Mouse (Mus musculus) embryo, embryonic 10 days (tissue): ENCODE results near the gene Cuzd1.

Source experiments
- DNase-seq: peaks from one replicate; pipeline ENCODE4 v3.0.0-alpha.2; 2015; ENCODE audit warnings: low spot score

The Cuzd1 gene

DNA sequence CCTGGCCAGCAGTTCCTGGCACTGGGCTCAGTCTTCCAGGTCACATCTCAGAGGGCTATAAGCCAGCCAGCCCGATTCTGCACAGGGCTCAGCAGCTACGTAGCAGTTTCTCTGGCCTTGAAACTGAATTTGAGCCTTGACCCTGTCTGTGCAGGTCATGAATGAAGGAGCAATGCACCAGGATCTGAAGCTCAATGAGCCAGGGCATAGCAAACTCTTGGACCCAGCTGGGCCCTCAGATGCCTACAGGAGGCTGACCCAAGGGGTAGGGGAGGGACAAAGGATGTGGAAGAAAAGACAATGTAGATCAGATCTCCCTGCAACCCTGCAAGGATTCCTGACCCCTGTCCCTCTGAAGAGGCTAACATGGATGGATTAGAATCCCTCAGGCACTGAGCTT, at the start of gene Cuzd1:
Cuzd1 (minus strand) TSS at position 101 of the 400 bp plus-strand sequence.
- DNase-seq: no peak

DNA sequence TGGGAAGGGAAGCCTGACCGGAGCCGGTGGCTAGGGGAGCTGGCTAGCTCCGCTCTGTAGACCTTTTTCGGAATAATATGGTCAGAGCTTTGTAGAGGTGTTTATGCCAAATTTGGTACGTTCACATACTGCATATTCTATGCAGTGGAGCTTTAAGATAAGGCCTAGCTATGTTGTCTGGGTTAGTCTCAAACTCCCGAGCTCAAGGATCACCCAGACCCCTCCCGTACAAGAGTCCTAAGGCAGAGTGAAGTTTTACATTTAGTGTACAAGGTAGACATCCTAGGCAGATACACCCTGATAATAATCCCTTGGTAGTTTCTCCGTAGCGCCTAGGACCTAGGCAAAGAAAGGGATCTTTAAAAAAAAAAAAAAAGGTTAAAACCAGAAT, 49.4 kb upstream of the Cuzd1 start:
- no peak for DNase-seq

DNA sequence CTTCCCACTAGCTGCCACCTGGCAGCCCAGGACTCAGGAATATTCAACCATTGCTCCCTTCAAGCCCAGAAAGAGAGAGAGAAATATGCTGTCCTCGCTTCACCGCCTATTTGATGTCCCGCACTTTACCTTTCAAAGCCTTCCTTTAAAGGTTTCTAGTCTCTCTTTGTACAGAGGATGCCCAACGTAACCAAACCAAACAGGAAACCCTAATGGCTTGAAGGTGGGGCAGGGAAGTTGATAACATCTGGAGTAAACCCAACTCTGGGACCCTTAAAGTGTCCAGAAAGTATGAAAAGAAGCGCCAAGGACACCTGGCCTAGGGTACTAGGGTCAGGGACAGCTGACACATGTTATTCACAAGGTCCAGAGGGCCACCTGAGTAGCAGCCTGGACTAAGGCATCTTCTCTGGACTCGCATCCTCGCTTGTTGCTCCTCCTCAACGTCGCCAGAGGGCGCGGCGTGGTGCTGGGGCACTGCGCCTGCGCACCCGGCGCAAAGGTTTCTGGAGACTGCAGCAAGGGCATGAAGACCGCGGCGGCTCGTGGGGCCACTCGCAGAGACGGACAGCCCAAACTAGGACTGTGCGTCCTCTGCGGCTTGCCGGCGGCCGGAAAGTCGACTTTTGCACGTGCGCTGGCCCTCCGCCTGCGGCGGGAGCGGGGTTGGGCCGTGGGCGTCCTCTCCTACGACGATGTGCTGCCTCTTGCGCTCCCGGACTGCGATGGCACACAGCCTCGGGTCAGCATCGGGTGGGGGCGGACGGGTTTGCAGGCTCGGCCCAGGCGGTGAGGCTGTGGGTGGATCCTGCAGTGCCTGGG, 48.8 kb upstream of the Cuzd1 start, which contains the start of gene Pstk:
Pstk (plus strand) TSS at position 494 of the 822 bp plus-strand sequence.
- peak; percentile 95 for DNase-seq

DNA sequence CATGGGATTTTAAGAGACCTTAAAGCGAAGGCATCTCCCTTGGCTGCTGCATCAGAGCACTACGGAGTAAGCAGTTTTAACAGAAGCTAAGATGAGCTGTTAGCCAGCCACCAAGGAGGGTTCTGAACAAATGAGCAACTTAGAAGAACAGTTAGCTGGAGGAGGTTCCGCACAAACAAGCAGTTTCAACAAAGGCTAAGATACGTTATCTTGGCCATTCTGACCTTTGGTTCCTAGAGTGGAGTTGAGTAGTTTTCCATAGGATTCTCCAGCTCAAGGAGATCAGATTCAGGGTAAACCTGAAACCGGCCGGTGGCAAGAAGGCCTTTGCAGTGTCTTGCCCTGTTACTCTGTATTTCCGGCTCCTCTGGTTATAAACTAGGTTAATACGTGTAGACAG, 42.0 kb upstream of the Cuzd1 start:
- DNase-seq: no peak

DNA sequence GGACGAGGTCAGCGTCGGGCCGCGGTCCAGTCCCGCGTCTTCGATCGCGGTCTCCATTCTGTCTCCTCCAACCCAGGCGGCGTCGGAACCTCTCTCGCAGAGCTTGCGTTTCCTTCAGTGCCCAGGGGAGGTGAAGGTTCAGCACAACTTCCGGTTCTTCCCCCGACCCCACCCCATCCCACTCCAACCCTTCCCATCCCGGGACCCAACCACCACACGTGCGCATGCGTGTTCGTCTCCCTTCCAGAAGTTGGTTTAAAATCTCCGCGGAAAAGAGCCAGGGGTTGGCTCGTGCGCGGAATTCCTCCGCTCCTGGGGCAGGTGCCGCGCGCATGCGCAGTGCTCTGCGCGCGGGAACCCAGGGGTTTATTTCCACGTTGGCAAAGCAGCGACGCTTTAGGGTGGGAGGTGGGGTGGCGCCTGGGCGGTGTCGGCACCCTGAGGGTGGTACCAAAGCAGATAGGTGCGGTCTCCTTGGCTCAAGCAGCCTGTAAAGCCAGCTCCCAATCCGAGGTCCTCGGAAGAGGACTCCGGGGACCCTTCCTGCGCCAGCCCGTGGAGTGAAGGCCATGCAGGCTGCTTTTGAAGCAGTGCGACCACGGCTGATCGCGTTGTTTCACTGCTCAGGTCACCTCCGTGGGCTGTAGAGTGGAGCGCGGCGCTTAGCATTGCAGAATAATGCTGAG, 40.7 kb upstream of the Cuzd1 start, which contains the start of gene 2310057M21Rik:
2310057M21Rik (minus strand) TSS at position 145 of the 686 bp plus-strand sequence.
- DNase-seq: peak; percentile 99

DNA sequence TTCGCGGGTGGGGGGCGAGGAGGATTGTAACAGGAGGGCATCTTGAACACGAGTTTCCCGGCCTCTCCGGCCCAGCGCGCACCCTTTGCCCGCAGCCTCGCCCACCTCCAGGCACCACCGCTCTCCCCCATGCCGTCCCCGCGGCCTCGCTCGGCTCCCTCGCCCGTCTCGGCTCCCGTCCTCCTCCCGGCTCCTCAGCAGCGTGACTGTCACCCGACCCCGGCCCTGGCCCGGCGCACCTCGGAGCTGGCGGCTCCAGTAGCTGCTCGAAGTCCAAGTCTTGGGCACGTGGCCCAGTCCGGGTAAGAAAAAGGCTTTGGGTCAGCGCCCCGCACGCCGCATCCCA, 40.1 kb upstream of the Cuzd1 start:
- no peak for DNase-seq

DNA sequence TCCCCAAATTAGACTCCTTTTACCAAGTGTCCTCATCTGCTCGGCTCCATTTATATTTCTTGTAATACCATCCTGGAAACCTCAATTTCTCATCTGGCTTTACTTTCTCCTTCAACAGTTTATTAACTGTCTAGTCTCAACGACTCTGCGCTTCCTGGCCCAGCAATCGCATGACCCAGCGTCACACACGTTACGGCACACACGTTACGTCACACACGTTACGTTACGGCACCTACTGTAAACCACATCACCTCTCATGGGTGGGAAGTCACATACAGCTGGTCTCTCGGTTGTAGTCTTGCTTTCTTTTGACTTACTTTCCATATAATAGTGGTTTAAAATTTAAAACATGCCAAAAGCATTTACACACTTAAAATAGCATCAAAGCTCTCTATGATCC, 34.0 kb upstream of the Cuzd1 start:
- DNase-seq: no peak

DNA sequence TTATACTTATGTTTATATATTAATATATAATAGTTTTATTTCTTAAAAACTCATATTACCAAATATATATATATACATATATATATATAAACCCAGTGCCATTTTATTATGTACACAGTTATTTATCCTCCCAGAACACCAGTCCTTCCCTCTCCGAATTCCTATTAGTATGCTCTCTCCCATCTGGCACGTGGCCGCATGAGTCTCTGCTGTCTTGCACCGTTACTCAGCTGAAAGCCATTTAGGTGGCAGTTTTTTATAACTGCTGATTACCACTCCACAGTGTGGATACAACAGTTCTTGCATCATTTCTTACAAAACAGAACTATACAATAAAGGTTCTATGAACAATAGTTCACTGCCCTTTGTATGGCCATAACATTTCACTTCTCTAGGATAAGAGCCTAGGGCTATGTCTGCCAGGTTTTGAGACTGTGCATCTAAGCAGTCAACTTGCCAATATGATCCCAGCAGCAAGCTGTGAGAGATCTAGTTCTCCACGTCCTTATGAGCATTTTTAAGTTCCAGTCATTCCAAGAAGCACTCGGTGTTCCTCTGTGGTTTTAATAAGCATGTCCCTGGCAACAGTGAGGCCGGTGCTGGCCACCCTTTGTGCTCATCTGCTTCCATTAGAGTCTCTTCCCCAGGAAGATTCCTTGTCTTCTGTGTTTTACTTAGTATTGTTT, 23.9 kb upstream of the Cuzd1 start:
- DNase-seq: no peak

DNA sequence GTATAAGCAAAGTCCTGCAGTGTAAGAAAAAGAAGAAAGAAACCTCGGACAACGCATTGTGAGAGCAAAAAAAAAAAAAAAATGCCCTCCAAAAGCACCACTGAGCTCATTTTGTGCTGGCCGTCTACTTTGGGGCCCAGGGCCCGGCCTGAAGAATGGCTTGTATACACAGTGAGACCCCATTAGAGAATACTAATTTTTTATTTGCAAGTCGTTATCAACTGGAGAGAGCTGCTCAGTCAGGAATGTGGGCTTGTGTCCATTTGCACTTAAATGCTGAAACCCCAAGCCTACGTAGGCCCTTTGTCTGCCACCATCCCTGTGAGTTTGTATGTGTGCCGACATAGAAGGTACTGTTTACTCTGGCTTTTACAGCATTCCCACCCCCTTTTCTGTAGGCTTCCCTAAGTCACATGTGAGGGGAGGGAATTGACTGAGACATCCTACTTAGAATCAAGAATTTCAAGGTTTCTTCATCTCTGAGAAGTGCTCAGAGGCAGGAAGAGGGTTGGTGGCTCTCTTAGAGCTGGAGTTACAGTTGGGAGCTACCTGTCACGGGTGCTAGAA, 15.5 kb upstream of the Cuzd1 start:
- no peak for DNase-seq

DNA sequence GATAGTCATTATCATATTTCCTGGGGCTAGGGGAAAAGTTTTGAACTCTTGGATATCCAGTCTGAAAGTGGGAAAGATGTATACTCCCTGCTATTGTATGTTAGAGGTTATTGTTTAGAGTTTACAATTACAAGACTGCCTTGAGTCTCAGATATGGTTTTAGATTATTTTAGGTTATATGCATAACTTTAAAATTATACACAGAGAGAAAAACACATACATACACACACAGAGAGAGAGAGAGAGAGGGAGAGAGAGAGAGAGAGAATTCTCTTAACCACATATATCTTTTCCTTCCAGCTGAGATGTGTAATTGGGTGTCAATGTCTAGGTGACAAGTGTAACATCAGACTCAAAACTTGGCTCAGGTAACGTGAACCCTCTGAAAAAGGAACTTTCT, 11.5 kb upstream of the Cuzd1 start, which contains the start of gene Fam24a:
Fam24a (plus strand) TSS at position 301 of the 400 bp plus-strand sequence.
- no peak for DNase-seq

DNA sequence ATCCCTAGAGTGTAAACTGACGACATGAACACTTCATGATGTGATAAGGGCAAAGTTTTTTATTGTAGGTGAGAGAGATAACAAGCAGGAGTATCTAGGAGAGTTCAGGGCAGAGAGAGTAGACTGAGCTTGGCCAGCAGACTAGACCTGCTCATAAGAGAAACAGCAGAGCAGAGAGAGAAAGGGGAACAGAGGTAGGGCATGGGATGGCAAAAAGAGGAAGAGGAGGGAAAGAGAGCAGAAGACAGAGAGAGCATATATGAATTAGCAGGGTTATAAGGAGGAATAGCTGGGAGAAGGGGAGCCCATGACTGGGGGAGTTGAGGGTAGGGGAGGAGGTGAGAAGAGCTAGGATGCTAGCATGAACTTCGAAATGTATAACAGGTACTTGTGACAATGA, 9.6 kb upstream of the Cuzd1 start:
- DNase-seq: no peak

DNA sequence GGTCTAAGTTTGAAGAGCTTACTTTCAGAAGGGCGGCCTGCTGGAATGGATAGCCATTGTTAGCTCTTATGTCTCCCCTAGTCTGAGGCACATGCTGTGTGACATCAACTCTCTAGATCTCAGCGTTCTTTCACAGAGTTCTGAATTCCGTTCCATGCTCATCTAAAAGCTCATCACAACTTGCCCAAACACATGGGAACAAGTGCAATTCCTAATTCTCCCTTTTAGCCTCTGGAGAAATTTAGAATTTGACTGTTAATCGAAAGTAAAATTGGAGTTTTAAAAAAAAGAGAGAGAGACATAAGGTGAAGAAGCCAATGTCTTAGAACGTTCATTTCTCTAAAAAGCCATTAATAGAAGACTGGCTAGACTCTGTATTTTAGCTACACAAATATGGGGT, 7.3 kb upstream of the Cuzd1 start, which contains the start of gene Fam24b:
Fam24b (minus strand) TSS at position 101 of the 400 bp plus-strand sequence.
- no peak for DNase-seq

DNA sequence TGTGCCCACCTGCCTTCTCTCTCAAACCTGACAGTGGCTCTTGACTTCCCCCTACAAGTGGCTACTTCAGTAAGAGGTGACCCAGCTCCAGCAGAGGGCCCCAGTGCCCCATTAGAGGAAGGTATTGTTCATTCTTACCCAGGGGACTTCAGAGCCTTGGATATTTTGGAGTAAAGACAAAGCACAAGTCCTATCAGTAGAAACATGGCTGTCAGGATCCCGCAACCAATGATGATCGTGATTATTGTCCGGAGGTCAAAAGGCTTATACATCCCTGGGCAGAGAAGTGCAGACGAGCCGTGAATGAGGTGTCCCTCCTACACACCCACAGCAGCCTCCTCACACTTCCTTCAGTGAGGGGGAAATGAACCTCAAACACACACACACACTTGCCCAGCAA, 5.0 kb upstream of the Cuzd1 start:
- no peak for DNase-seq

DNA sequence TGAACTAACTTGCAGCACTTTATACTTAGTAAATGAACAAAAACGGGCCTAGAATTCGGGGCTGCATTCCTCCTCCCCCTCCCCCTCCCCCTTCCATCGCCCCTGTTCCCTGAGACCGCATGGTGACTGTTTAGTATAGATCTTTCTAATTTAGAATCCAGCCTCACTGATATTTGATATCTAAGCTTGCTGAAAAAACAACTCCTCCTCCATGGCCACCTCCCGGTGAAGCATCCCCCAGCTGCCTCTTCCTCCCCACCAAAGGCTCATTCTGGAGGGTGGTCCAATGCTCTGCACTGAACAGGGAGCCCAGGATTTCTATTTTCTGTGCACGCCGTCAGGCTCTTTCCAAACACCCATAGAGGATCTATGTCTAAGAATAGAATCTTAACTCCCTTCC, 3.8 kb downstream of the Cuzd1 start:
- no peak for DNase-seq

DNA sequence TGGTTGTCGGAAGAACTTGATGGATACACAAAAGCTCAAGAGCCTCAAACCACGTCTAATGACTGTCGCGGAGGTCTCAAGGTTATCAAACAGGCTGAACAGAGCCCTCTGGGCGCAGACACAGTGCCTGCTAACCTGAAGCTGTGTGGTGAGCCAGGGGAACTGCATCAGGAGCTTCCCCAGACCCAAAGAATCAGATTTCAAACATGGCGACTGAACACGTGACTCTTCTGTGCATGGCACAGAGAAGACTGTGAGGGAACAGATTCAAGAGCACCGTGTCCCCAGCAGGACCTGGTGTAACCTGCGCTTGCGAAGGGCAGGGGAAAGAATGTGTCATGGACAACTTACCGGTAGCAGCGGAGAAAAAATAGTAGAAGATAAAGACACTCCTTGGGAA, 4.5 kb downstream of the Cuzd1 start:
- peak; percentile 21 for DNase-seq

DNA sequence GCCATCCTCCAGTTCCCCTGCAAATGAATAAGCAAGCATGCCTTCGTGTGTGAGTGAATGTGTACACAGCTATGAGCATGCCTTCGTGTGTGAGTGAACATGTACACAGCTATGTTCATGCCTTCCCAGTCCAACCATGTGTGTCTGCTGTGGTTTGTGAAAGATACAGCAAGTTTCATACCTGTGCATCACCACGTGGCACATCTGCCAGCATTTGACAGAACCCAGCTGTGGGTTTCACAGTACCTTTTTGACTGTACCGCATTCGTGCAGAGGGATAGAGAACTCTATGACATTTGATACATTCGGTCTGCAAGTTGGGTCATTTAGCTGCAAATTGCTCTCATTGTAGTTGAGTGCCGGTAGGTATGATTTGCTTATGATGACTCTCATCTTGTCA, 7.6 kb downstream of the Cuzd1 start:
- DNase-seq: no peak

DNA sequence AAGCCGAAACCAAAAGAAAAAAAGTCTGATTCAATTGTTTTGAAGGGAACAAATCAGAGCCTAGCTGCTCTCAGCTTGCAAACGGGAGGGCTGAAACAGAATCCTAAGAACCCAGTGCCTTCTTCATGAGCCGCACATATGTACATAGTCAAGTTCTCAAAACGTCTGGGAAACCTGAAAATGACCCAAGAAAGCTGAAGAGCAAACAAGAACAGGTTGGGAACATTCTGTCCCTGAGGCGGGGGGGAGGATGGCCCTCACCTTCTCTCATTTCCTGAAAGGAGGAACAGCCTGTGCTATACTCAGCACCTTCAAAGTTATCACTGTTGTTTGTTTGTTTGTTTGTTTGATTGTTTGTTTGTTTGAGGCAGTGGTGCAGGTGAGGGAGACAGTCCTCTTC, 15.4 kb downstream of the Cuzd1 start:
- no peak for DNase-seq

DNA sequence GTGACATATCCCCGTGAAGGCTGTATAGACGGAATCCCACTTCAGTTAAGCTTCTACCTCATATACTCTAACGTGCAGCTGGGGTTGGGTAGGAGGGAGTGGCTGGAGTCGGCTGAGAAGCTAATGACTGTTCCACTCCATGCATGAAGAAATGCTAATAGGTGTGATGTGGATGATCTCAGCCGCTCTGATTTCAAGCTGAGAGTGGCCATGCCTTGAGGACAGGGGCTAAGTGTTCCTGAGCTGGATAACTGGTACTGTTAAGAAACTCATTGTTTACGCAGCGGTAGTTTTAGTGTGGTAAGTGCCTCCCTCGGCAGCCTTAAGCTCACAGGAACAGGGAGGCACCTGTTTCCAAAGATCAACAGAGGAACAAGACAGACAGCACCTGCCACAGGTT, 18.8 kb downstream of the Cuzd1 start:
- DNase-seq: no peak

DNA sequence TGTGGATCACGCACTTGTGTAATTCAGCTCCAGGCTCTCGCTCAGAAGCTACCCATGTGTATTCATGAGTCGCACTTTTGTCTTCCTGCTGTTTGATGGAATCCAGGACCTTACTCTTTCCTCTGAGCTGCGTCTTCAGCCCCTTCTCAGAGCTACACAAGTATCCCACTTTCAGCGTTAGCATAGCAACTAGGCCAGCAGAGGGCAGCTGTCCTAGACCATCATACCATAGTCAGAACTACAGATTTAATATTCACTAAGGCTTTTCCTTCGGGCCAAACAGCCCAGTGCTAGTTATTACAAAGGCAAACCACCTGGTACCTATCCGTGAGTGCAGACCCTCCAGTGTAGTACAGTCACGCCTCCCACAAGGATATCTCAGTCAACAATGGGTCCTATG, 24.9 kb downstream of the Cuzd1 start:
- DNase-seq: peak; percentile 15

DNA sequence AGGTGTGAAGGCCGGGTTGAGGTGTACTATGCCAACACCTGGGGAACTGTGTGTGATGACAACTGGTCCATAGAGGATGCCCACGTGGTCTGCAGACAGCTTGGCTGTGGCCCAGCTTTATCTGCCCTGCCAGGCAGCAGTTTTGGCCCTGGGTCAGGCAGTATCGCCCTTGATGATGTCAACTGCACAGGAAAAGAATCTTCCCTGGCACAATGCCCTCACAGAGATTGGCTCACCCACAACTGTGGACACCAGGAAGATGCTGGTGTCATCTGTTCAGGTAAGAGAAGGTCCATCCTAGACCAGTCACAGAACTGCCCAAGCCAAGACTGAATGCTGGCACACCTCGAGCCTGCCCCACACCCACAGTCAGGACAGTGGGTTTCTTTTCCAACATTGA, 56.2 kb downstream of the Cuzd1 start:
- no peak for DNase-seq

DNA sequence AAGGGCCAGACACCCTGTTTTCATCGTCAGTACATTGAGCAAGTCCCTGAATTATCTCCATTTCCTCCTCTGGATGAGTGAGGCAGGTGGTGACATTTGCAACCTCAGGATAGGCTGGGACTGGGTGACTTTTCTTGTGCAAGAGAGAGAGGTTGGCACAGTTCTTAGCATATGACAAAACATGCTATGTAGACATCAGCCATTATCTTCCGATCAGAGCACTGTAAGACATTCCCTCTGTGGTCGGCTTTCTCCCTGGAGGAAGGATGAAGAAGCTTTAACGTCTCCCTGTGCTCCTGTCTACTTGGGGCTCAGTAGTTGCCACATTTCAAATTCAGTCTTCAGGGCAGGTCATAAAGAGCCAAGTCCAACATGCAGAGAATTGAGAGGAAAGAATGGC, 57.8 kb downstream of the Cuzd1 start:
- no peak for DNase-seq

DNA sequence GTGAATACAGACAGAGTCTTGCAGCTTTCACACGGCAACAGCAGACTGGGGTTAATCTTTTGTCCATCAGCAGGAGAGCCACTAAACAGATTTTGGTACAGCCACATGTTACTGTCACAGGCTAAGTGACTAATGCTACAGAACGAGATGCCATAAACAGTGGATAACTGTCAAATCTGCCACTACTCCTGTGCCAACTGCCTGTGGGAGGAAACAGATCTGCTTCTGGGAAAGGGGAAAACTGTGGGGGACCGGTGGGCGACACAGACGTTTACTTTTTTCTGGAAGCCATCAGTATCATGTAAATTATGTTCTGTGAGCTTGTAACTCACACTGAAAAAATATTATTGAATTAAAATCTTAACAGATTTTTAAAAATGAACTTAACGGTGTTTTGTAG, 61.1 kb downstream of the Cuzd1 start:
- no peak for DNase-seq
